Mouse (Mus musculus) natural killer cell, adult 2 months (primary cell): ENCODE results near the gene Gcsam.

Experiments used
- DNase-seq, 2 experiments: peaks; one replicate each; pipeline ENCODE4 v3.0.0; 2022; ENCODE audit warnings: low spot score in 2 of 2

The Gcsam gene

GRCm38 (mm10) chr16:45610267-45610666, at the start of gene Gcsam:
Gene Gcsam (plus strand): TSS chr16:45610380.
- DNase-seq = no peak

- no peak for DNase-seq
These were observed 48.4 kb upstream of the Gcsam start for GRCm38 (mm10) chr16:45561747-45562146.

- DNase-seq = no peak
These were observed 37.9 kb upstream of the Gcsam start for GRCm38 (mm10) chr16:45572307-45572706.

- no peak for DNase-seq
These were observed 30.3 kb upstream of the Gcsam start for GRCm38 (mm10) chr16:45579883-45580282.

- peak in 1 of 2 experiments; percentile 19 for DNase-seq
These were observed 27.7 kb upstream of the Gcsam start for GRCm38 (mm10) chr16:45582512-45582911.

- DNase-seq = no peak
These were observed 16.5 kb upstream of the Gcsam start for GRCm38 (mm10) chr16:45593656-45594055.

- no peak for DNase-seq
These were observed 14.7 kb upstream of the Gcsam start for GRCm38 (mm10) chr16:45595494-45595893.

GRCm38 (mm10) chr16:45608481-45608954, 1.7 kb upstream of the Gcsam start:
- DNase-seq = peak in 1 of 2 experiments; percentile 16

GRCm38 (mm10) chr16:45609300-45609699, 880 bp upstream of the Gcsam start:
- DNase-seq = peak in 1 of 2 experiments; percentile 12

GRCm38 (mm10) chr16:45613247-45613646, 3.1 kb downstream of the Gcsam start:
- no peak for DNase-seq

GRCm38 (mm10) chr16:45615944-45616343, 5.8 kb downstream of the Gcsam start:
- DNase-seq = no peak

- no peak for DNase-seq
These were observed 9.7 kb downstream of the Gcsam start for GRCm38 (mm10) chr16:45619751-45620375.

- DNase-seq = no peak
These were observed 13.1 kb downstream of the Gcsam start for GRCm38 (mm10) chr16:45623230-45623629.

- DNase-seq = no peak
These were observed 14.6 kb downstream of the Gcsam start for GRCm38 (mm10) chr16:45624791-45625190.

GRCm38 (mm10) chr16:45625342-45625741, 15.2 kb downstream of the Gcsam start:
- DNase-seq = no peak

- DNase-seq = no peak
These were observed 19.4 kb downstream of the Gcsam start for GRCm38 (mm10) chr16:45629497-45630105.

- DNase-seq = peak; percentile 50 to 69
These were observed 20.3 kb downstream of the Gcsam start for GRCm38 (mm10) chr16:45630347-45630960.

- DNase-seq = no peak
These were observed 22.2 kb downstream of the Gcsam start for GRCm38 (mm10) chr16:45632420-45632819.

GRCm38 (mm10) chr16:45635826-45636225, 25.6 kb downstream of the Gcsam start:
- no peak for DNase-seq

- no peak for DNase-seq
These were observed 30.0 kb downstream of the Gcsam start for GRCm38 (mm10) chr16:45640070-45640762.

GRCm38 (mm10) chr16:45641301-45641700, 31.1 kb downstream of the Gcsam start:
- no peak for DNase-seq

- no peak for DNase-seq
These were observed 33.8 kb downstream of the Gcsam start for GRCm38 (mm10) chr16:45643944-45644343.
